Mouse (Mus musculus) stomach, postnatal 0 days (tissue): Measurements from ENCODE around the gene Popdc3.

ENCODE experiments used
- CTCF ChIP-seq: IDR thresholded peaks from 2 replicates; pipeline ENCODE4 v1.5.1; 2016; ENCODE audit warnings: antibody characterized with exemption, low read depth, mild to moderate bottlenecking, moderate library complexity
- EP300 ChIP-seq: optimal IDR thresholded peaks from 2 replicates; pipeline ENCODE3; 2016; ENCODE audit warnings: antibody characterized with exemption

DNA sequence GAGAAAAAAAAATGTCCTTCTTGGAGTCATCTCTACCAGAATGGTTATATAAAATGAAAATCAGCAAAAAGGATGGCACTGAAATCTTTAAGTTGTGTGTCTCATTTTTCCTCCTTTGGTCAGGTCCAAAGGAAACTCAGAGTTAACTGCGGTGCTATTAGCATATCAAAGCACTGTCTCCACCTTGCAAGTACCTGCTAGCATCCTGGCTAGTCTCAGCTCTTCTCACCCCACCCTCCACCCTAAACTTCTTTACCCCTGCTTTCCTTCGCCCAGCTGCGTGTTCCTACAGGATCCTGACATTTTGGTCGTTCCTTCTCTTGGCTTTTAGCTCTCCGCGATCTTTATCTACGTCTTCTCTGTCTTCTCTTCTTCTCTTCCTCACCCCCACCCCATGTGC lies 110.5 kb downstream of the Popdc3 start:
- TF ChIP-seq CTCF = no peak
- no peak for TF ChIP-seq EP300
